Mouse (Mus musculus) C2C12 (cell line): ENCODE measurements at regions not wholly inside any gene's neighbourhood (a gene's known extent, or its start where the extent isn't known, plus 50 kb on each side); places are given as distances from the start of the nearest gene placed in this dataset.

Experiments used
- H3K27me3 ChIP-seq: one replicate; pipeline ENCODE4 v1.6.1; 2011; ENCODE audit not compliant: control insufficient read depth, insufficient read depth, insufficient read length
- H3K36me3 ChIP-seq: one replicate; pipeline ENCODE4 v1.6.1; 2011; ENCODE audit not compliant: control insufficient read depth, insufficient read depth
- H3K4me3 ChIP-seq: one replicate; pipeline ENCODE4 v1.5.1; 2011; ENCODE audit warnings: mild to moderate bottlenecking, control low read depth; ENCODE audit not compliant: poor library complexity, insufficient read depth, severe bottlenecking
- H3K79me2 ChIP-seq: one replicate; pipeline ENCODE4 v1.6.1; 2011; ENCODE audit not compliant: control insufficient read depth, insufficient read depth
- H3K79me3 ChIP-seq: one replicate; pipeline ENCODE4 v1.6.1; 2011; ENCODE audit warnings: low read depth, control low read depth
- H3ac ChIP-seq: one replicate; pipeline ENCODE3; 2011; ENCODE audit warnings: low read depth; ENCODE audit not compliant: control insufficient read depth, insufficient read length
- CEBPB ChIP-seq: IDR thresholded peaks from one replicate; pipeline ENCODE4 v1.6.1; 2011; ENCODE audit warnings: low read depth, mild to moderate bottlenecking, control low read depth, moderate library complexity
- CTCF ChIP-seq: IDR thresholded peaks from one replicate; pipeline ENCODE4 v1.5.1; 2011; ENCODE audit not compliant: control insufficient read depth, insufficient read depth, insufficient read length
- FOSL1 ChIP-seq: IDR thresholded peaks from one replicate; pipeline ENCODE4 v1.8.0; 2011; ENCODE audit warnings: mild to moderate bottlenecking, low read length; ENCODE audit not compliant: poor library complexity, insufficient read depth, severe bottlenecking
- MAX ChIP-seq: IDR thresholded peaks from one replicate; pipeline ENCODE4 v1.6.1; 2011; ENCODE audit warnings: mild to moderate bottlenecking, control low read depth
- MYOD1 ChIP-seq: IDR thresholded peaks from one replicate; pipeline ENCODE4 v1.6.1; 2011; ENCODE audit warnings: low read depth; ENCODE audit not compliant: control insufficient read depth, insufficient read length
- MYOG ChIP-seq: IDR thresholded peaks from one replicate; pipeline ENCODE4 v1.6.1; 2011; ENCODE audit not compliant: control insufficient read depth, insufficient read length; ENCODE audit errors: extremely low read depth
- USF1 ChIP-seq: IDR thresholded peaks from one replicate; pipeline ENCODE4 v1.6.1; 2011; ENCODE audit warnings: low read depth, mild to moderate bottlenecking, control low read depth, moderate library complexity

GRCm38 (mm10) chr3:8440701-8441365 is 1169.1 kb downstream of the Zfp704 start:
- no peaks in the 10 kb centered on the region for H3K36me3 ChIP-seq
- TF ChIP-seq CTCF, result no peak
- no peak for TF ChIP-seq MAX
- peak; percentile 8 for TF ChIP-seq CEBPB
- no peak for TF ChIP-seq MYOG
- peak; percentile 42 for TF ChIP-seq FOSL1
- no peak for TF ChIP-seq USF1
- no peak for TF ChIP-seq MYOD1
- H3K79me2 ChIP-seq, result no peaks in the 10 kb centered on the region
- H3K79me3 ChIP-seq, result no peaks in the 10 kb centered on the region
- H3K27me3 ChIP-seq, result no peaks in the 10 kb centered on the region
- no peak overlapping the region for H3K4me3 ChIP-seq
- no peak overlapping the region for H3ac ChIP-seq
